In genomic region chr2:30758341-30759087, GRCm38 (mm10) we compare ENCODE assay signal across 7 mouse cellular contexts. TPM values are rescaled to one million over a fixed set of nuclear protein-coding genes. Genes with fewer than 3 reads are reported as not detected.
DNase-seq lines count a peak whose midpoint lies in the region; ATAC-seq and TF ChIP-seq lines count a peak whose summit lies in the region.

No protein-coding gene starts in this region.

- H3K9me3 ChIP-seq in intestine, postnatal 0 days (ENCODE audit: control insufficient read depth), result no peaks in the 10 kb centered on the region
- no peaks in the 10 kb centered on the region for H3K9me3 ChIP-seq in limb, embryonic 11.5 days (ENCODE audit: control insufficient read depth, low read length)
- peaks cover 7% of the 10 kb centered on the region for H3K9me3 ChIP-seq in midbrain, embryonic 12.5 days
- peaks cover 7% of the 10 kb centered on the region; the same call in 1 of the 2 replicates for H3K9me3 ChIP-seq in stomach, embryonic 16.5 days (replicated peaks; ENCODE audit: control insufficient read depth, low read length)

- H3K27ac ChIP-seq in intestine, postnatal 0 days (ENCODE audit: low read depth, low read length), result peak overlapping the region; percentile 36
- H3K27ac ChIP-seq in limb, embryonic 11.5 days (replicated peaks; ENCODE audit: low read depth, low read length), result peak overlapping the region; percentile 91
- peak overlapping the region; percentile 83 for H3K27ac ChIP-seq in midbrain, embryonic 12.5 days (replicated peaks)
- peak overlapping the region; percentile 98 for H3K27ac ChIP-seq in stomach, embryonic 16.5 days (ENCODE audit: low read length)

- H3K27me3 ChIP-seq in intestine, postnatal 0 days (replicated peaks; ENCODE audit: control insufficient read depth, insufficient read depth, low read length), result no peaks in the 10 kb centered on the region
- H3K27me3 ChIP-seq in limb, embryonic 11.5 days (ENCODE audit: control insufficient read depth, insufficient read depth, low read length), result no peaks in the 10 kb centered on the region
- H3K27me3 ChIP-seq in midbrain, embryonic 12.5 days, result peaks cover 5% of the 10 kb centered on the region; the same call in 1 of the 2 replicates
- H3K27me3 ChIP-seq in stomach, embryonic 16.5 days (ENCODE audit: control insufficient read depth, insufficient read depth, low read length), result no peaks in the 10 kb centered on the region

- no peak overlapping the region for H3K9ac ChIP-seq in intestine, postnatal 0 days (ENCODE audit: low read depth, low read length)
- peak overlapping the region; percentile 49 for H3K9ac ChIP-seq in limb, embryonic 11.5 days (ENCODE audit: low read length)
- 0 out of 2 replicates have a peak overlapping the region, but pooled peaks have one; percentile 28 for H3K9ac ChIP-seq in midbrain, embryonic 12.5 days (replicated peaks)
- peak overlapping the region; percentile 68 for H3K9ac ChIP-seq in stomach, embryonic 16.5 days (ENCODE audit: low read length)

- TF ChIP-seq CTCF in intestine, postnatal 0 days (IDR thresholded peaks at IDR 0.05; ENCODE audit: low read depth), result peak; percentile 65

- H3K4me1 ChIP-seq in intestine, postnatal 0 days (replicated peaks; ENCODE audit: control insufficient read depth, insufficient read depth, low read length), result no peaks in the 10 kb centered on the region; the same call in none of the 2 replicates
- H3K4me1 ChIP-seq in limb, embryonic 11.5 days (ENCODE audit: control insufficient read depth, insufficient read depth, low read length), result peaks cover 28% of the 10 kb centered on the region
- peaks cover 34% of the 10 kb centered on the region for H3K4me1 ChIP-seq in midbrain, embryonic 12.5 days
- H3K4me1 ChIP-seq in stomach, embryonic 16.5 days (ENCODE audit: control insufficient read depth, insufficient read depth, low read length), result peaks cover 34% of the 10 kb centered on the region

- DNase-seq in adipocyte (ENCODE audit: low spot score), result peak; percentile 58
- DNase-seq in embryo, embryonic 9.5 days (ENCODE audit: extremely low spot score), result peak; percentile 91
- DNase-seq in heart, adult 11 months, result peak; percentile 99
- DNase-seq in limb, embryonic 11.5 days (ENCODE audit: low spot score), result peak; percentile 94

- ATAC-seq in intestine, postnatal 0 days, result peak; percentile 58
- peak; percentile 95 for ATAC-seq in limb, embryonic 11.5 days (ENCODE audit: insufficient number of reproducible peaks, low FRiP score, low TSS enrichment, low read depth)
- peak; percentile 84 for ATAC-seq in midbrain, embryonic 12.5 days (ENCODE audit: low FRiP score, low read depth)
- peak; percentile 90 for ATAC-seq in stomach, embryonic 16.5 days (ENCODE audit: insufficient read depth, low FRiP score)

- H3K4me3 ChIP-seq in intestine, postnatal 0 days (ENCODE audit: low read depth, low read length), result 0 out of 2 replicates have a peak overlapping the region, but pooled peaks have one; percentile 8
- no peak overlapping the region for H3K4me3 ChIP-seq in limb, embryonic 11.5 days (ENCODE audit: low read depth, low read length)
- no peak overlapping the region for H3K4me3 ChIP-seq in midbrain, embryonic 12.5 days
- no peak overlapping the region for H3K4me3 ChIP-seq in stomach, embryonic 16.5 days (replicated peaks; ENCODE audit: low read length)

- H3K36me3 ChIP-seq in intestine, postnatal 0 days (ENCODE audit: control insufficient read depth, insufficient read depth), result no peaks in the 10 kb centered on the region
- H3K36me3 ChIP-seq in limb, embryonic 11.5 days (ENCODE audit: control insufficient read depth, insufficient read depth, low read length), result no peaks in the 10 kb centered on the region
- H3K36me3 ChIP-seq in midbrain, embryonic 12.5 days, result no peaks in the 10 kb centered on the region
- H3K36me3 ChIP-seq in stomach, embryonic 16.5 days (ENCODE audit: control insufficient read depth, insufficient read depth, low read length), result no peaks in the 10 kb centered on the region

- 4% methylated on average over 17 of the region's 17 CpGs for WGBS in intestine, postnatal 0 days
- WGBS in limb, embryonic 11.5 days, result 2% methylated on average over 17 of the region's 17 CpGs
- 2% methylated on average over 17 of the region's 17 CpGs for WGBS in midbrain, embryonic 12.5 days
- 4% methylated on average over 17 of the region's 17 CpGs for WGBS in stomach, embryonic 16.5 days

- H3K4me2 ChIP-seq in intestine, postnatal 0 days (replicated peaks; ENCODE audit: low read depth), result peak overlapping the region; percentile 54
- peak overlapping the region; percentile 29; the same call in 1 of the 2 replicates for H3K4me2 ChIP-seq in limb, embryonic 11.5 days (ENCODE audit: low read depth, severe bottlenecking)
- H3K4me2 ChIP-seq in midbrain, embryonic 12.5 days (replicated peaks), result peak overlapping the region; percentile 22
- H3K4me2 ChIP-seq in stomach, embryonic 16.5 days (ENCODE audit: low read depth, low read length), result peak overlapping the region; percentile 44

RNA-seq across cellular contexts. Expression of gene 1700001O22Rik, which starts 44.9 kb away (rescaled TPM):
- 0.58 and 0.60 TPM in 2 replicates for polyA plus RNA-seq in intestine, postnatal 0 days (2015; fragmentation: Nextera tagmentation; extraction: Ambion mirVana)
- polyA plus RNA-seq in limb, embryonic 11.5 days (2014; fragmentation: Nextera tagmentation; extraction: Ambion mirVana), result 2.6 and 3.9 TPM in 2 replicates
- polyA plus RNA-seq in midbrain, embryonic 12.5 days (2016; fragmentation: Nextera tagmentation; extraction: Ambion mirVana), result 2.4 and 2.6 TPM in 2 replicates
- 1.5 and 1.7 TPM in 2 replicates for polyA plus RNA-seq in stomach, embryonic 16.5 days (2015; fragmentation: Nextera tagmentation; extraction: Ambion mirVana)

RNA-seq across cellular contexts. Expression of gene Ntmt1, which starts 49.1 kb away (rescaled TPM):
- polyA plus RNA-seq in intestine, postnatal 0 days (2015; fragmentation: Nextera tagmentation; extraction: Ambion mirVana), result 45.3 and 50.5 TPM in 2 replicates
- 102 and 109 TPM in 2 replicates for polyA plus RNA-seq in limb, embryonic 11.5 days (2014; fragmentation: Nextera tagmentation; extraction: Ambion mirVana)
- polyA plus RNA-seq in midbrain, embryonic 12.5 days (2016; fragmentation: Nextera tagmentation; extraction: Ambion mirVana), result 103 and 110 TPM in 2 replicates
- 71.5 and 80.0 TPM in 2 replicates for polyA plus RNA-seq in stomach, embryonic 16.5 days (2015; fragmentation: Nextera tagmentation; extraction: Ambion mirVana)

Comparison
In these comparisons a context has a peak if more than half of its experiments do, and no peak if none do; other contexts are left out.
1. H3K27ac ChIP-seq: peak in every context shown above with its lines; median percentile 98 in stomach, embryonic 16.5 days; 91 in limb, embryonic 11.5 days; 83 in midbrain, embryonic 12.5 days; 36 in intestine, postnatal 0 days.